Mouse (Mus musculus) frontal cortex, postnatal 14 days (tissue): Measurements from ENCODE around the gene Slc24a5.
"Not testable (repeated sequence)": the region's sequence is repeated elsewhere in the genome, so short reads cannot be mapped to it uniquely, and the experiment has no call there.

Source experiments
- DNase-seq, 2 experiments: peaks; one replicate each; pipeline ENCODE4 v3.0.0; 2022; ENCODE audit warnings: low spot score in 2 of 2

The Slc24a5 gene

DNA sequence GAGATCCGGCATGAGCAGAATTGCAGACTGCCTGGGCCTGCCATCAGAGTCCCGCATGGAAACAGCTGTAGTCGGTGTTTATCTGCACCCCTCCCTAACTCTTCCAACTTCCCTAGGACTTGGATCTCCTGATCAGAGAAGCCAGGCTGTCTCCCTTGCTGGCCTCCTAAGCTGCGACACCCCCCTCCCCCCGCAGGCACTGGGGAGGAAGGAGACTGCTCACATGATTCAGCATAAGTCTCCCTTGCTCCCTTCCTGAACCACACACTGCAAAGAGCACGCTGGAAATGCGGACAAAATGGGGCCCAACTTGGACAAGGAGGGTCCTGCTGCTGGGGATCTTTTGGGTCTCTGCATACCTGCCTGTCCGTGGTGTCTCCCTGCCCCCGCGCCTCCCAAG lies at the start of gene Slc24a5:
Gene Slc24a5, plus strand, starts transcription at position 231 of the 400 bp plus-strand sequence.
- no peak for DNase-seq

DNA sequence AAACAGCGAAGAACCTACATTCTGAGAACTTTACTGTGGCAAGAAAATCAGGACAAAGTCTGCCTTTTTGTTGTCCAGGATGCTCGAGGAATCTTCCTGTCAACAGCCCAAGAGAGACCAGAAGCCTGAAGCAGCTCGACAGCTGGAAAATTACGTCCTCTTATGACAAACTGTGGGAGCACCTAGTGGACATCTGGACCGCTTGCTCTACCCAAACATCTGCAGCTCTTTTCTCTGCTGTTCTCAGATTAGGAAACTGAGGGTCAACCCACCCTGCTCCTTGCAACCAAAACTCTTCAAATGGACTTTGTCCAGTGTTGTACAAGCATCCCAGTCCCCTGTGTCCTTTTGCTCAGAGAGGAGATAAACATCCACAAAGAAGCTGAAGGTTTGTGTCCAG lies 43.5 kb upstream of the Slc24a5 start:
- no peak for DNase-seq

DNA sequence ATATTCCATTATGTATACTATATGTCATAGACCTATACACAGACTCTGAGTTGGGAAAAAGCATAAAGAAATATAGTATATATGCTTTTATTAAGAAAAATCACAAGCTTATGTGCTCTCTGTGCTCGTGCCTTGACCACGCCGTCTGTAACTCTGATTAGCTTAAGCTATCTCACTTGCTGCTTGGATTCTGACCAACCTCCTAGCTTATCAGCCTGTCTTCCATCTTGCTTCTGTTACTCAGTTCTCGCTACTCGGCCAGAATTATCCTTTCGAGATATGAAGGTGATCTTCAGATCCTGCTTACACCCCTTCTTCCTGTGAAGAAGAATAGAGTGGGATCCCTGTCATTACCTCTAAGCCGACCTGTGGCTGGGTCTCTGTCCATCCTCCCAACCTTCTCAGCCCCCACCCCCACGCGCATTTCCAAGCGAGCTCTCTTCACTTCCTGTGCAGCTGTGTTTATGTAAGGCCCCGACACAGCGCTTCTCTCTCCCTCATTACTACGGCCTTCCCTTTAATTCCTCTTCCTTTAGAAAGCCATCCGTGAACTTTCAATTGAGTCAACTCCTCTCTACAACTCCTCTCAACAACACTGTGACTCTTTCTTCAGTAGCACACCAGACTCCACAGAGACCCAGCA lies 41.4 kb upstream of the Slc24a5 start:
- DNase-seq: no peak

DNA sequence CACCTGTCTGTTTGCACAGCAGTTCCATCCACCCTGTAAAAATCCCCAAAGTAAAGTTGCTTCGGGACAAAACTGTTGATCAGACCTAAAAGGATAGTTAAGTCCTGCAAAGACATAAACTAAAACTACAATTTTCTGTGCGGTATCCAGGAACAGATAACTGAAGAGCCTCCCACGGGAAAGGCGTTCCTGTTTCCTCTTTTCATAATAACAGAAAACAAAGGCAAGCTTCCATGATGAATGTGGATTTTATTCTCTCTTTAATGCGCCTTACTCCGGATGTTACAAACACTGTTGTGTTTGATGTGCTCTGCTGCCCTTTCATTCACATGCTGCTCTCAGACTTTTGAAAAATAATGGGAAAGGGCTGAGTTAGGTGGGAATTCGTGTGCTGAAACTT lies 37.3 kb upstream of the Slc24a5 start:
- DNase-seq: no peak

DNA sequence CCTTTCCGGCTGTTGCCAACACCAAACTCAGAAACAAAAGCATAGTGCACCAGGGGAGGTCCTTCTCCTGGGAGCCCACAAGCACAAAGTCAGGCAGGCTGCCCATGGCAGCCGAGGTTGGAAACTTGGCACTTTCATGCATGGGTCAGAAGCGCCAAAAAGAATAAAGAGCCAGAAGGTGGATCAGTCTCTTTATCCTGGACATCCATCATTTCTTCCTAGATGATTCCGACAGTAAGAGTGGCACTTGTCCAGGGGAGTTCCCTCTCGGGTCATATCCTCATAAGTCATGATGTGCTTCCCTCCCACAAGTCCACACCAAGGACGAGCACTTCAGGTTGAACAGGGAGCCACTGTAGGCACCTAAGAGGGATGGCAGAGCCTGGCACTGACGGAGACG lies 36.8 kb upstream of the Slc24a5 start:
- DNase-seq: no peak

DNA sequence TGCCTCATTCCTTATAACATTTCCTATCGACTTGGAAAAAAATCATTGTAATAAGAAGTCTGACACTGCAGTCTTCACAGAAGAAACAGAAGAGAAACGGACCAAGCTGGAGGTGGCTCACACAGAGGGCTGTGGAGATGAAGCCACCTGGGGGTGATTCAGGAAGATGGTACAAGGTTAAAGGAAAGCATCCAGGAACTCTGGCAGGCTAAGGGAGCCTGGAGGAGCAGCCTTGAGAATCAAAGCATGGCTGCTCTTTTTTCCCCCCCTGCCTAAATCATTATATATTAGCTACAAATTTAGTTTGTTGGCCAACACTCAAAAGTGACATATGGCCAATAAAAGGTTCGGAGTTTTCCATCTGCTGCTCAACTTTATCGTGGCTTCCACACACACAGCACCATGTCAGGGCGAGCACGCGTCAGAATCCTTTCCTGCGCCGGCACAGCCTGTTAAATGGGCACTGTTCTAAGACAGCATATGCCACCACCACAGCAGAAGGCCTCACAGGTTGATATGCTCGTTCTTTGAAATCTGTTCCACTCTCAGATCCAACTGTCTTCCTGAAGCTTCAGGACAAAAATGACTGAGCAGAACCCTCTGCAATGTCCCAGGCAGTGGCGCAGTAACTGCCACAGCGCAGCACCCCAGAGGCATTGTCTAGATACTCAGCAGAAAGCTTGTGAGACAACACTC lies 36.2 kb upstream of the Slc24a5 start:
- DNase-seq: no peak

DNA sequence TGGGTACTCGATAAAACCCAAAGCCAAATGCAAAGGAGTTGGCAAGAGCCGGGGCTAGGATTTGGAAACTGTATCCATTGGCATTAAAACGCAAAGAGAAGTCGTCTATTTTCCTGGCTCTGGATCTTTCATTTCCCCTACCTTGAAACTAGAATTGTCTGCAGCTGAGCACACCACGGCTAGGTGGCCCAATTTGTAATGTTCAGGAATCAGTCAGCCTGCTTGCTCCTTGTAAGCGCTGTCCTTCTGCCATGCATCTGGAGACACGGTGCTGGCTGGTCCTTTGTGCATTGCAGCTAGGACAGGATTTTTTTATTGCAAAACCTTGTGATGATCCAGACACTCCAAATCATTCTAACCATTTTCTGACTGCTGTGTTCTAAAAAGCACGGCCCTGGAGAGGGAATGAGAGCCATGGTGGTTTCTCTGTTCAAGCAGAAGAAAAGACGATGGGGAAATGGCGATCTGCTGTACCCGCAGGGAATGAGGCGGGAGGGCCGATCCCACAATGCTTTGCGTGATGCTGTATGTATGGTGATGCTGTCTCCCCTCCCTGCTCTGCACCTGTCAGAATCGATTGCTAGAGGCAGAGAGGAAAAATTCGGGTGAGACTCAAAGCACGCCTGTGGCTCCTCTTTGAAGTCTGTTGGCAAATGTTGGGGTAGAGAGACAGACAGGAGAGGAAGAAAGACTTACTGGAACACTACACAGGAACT lies 35.5 kb upstream of the Slc24a5 start:
- DNase-seq: no peak

DNA sequence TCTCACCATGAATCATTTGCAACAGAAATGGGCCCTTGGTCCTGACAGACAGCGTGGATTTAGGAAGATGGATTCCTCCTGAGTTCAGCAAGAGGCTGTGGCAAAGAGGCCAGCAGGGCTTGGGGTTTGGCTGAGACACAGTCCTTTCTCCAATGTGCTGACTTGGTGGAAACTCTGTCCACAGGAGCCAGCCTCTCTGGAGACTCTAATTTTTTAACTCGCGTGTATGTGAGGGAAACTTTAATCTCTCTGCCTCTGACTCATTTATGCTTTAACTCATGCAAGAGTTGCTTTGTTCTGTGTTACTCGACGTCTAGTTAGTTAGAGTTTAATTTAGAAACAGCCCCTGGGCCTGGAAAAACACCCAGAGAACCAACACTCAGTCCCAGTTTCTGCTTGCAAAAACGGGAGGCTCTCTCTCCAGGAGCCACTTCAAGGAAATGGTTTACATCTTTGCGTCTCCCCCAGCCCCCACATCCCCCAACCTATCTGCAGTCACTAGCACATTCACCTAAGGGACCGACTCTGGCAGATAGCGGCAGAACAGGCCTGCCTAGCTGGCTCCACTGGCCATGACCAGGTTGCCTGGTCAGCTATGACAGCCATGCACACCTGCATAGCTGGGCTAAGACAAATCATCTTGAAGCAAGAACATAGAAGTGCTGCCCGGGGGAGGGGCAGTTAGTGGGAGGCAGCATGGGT lies 34.7 kb upstream of the Slc24a5 start:
- DNase-seq: no peak

DNA sequence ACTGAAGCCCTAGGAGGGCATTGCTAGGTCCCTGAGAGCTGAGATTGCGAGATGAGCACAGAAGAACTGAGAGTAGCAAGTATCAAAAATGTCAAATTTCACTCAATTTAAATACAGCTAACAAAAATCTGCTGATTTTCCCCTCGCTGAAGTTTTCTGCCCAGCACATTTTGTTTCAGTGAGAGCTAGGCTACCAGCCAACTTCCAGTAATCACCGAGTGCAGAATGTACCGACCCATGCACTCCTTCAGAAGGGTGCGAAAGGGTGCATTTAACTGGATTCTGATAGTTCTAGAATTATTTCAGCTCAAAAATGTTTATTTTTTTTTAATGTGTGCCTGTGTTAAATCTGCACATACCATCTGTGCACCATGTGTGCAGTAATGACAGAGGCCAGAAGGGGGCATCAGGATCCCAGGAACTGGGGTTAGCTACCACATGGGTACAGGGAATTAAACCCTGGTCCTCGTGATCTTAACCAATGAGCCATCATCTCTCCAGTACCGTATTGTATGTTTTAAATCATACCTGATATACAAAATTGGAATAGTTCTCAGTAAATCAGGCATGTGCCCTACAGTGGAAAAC lies 12.5 kb upstream of the Slc24a5 start:
- DNase-seq: no peak

DNA sequence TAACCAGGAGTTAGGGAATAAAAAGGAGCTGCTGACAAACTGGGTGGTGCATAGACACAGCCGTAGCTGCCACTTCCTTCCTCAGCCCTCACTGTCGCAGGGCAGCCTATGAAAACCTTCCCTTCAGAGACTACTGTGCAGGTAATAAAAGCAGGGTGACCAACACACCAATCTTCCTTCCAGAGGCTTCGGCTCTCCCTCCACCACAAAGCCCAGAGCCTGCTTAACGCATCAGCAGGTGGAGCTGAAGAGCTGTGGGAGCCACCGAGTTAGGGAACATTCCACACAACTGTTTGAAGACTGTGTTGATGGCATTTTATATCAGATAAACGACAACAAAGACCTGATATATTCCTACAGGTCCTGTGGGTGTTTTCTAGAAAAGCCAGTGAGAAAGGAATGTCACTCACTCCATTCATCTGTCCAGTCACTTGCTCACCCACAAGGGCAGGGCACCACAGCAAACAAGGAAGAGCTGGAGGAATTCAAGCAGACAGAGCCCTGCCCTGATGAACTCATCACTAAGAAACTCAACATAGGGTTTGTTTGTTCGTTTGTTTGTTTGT lies 10.6 kb upstream of the Slc24a5 start:
- peak in 1 of 2 experiments; percentile 33 for DNase-seq

DNA sequence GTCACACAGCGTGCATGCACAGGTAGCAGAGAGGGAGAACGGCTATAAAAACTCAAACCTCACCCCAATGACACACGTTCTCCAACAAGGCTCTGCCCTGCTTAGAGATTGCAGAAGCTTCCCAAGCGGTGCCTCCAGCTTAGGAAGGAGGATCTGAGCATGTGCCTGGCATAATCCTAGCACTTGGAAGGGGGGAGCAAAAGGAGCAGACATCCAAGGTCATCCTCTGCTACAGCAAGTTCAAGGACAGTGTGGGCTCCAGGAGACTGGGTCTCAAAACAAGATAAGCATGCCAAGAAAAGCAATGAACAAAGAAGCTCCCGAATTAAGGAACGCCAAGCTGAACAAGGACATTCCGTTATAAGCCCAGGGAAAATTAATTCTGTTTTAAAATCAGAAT lies 6.5 kb upstream of the Slc24a5 start:
- no peak for DNase-seq

DNA sequence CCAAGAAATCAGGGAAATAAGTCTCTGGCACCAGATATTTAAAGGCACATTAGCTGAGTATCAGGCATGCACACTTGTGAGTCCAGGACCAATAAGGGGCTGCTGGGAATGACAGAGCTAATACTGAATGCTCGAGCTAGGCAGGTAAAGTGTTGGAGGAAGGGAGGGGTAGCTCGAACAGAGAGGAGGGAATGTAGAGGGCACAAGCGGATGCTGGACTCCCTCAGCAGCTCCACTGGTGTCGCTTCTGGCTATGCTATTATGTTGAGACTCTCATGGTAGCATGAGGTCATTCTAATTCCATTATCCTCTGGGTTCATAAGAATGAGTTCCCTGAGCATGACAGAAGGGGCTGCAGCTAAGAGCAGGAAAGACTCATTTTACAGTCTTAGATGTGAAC lies 5.0 kb upstream of the Slc24a5 start:
- DNase-seq: no peak

DNA sequence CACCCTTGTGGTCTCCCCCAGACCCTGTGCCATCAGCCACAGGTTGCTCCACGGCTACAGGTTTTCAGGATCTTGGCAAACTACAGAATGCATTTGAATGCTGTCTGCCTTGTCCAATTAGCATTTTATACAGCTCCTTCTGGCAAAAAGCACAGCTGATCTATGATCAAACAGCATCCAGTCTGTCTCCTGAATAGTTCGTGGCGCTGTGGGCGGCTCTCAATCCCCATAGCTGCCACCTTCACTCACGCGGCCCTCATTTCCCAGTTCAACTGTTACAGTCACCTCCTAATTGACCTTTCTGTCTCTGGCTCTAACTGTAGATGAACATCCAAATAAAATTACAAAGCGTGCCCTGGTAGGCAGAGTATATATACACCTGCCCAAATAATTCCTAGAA lies 551 bp upstream of the Slc24a5 start:
- DNase-seq: no peak

DNA sequence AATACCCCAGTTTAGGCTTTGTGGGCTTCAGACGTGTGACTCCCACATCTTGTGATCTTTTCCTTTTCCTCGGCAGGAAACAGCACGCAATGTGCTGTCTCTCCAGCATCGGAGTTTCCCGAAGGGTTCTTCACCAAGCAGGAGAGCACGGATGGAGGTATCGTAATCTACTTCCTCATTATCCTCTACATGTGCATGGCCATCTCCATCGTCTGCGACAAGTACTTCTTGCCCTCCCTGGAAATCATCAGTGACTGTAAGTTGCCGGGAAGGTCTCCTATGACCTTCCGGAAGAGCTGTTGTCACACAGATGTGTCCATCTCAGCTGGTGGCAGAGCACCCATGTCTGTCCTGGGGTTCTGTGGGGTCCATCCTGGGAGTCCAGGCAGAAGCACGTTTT lies 772 bp downstream of the Slc24a5 start:
- DNase-seq: no peak

DNA sequence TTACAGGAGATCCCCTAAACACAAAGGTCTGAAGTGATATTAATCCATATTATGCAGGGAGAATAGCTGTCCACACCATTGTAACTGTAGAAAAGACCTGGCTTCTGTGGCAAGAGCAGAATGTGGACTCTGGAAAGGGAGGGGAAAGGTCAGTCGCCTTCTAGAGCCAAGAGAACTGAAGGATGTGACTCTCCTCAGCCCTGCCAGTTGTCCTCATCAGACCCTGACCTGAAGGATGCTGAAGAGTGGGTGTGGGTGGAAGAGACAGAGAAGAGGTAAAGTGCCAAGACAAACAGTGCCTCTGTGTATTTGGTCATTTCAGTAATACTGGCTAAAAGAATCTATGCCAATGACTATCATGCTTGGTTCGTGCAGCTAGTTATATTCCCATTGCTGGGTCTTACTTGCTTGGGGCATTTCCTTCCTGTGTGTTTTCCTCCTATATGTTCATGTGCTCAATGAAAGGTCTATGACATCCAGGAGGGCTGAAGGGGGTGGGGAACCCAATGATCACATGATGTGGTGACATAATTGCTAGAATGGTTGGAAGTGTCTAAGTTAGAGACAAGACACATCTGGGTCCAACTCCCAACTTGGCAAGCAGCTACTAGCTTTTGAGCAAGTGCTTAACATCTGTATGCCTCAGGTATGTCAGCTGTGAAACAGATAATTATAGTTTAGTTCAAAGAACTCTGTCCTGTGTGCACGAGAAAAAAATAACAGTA lies 5.3 kb downstream of the Slc24a5 start:
- no peak for DNase-seq

DNA sequence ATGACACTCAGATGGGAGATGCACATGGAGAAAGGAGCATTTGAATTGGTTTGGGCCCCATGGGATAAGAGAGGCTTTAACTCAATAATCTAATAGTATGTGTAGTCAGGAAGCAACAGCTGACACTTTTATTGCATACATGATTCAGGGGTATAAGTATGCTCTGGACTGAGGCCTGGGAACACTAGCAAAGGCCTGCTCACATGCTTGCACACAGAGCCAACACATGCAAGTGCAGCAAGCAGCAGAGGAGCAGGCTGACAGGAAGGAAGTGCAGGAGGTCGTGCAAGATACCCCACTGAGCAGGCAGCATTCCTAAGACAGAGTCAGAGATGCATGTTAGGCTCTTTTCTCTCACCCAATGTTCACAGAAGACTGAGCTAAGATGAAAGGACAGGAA lies 16.0 kb downstream of the Slc24a5 start:
- no peak for DNase-seq

DNA sequence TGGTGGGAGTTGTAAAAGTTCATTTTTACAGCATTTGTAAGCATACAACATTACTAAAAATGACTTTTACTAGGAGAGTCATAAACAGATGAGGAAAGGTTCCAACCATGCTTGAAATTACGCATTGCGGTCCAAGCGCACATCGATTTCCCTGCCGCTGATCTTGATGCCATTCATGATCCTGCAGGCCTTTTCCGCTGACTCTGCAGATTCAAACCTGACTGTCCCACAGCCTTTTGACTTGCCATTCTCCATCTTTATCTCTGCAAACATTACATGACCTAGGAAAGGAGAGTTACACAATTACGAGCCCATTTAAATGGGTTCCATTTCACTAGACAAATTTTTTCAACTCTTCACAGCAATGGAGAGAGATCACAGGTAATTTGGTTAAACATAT lies 20.8 kb downstream of the Slc24a5 start:
- DNase-seq: no peak

DNA sequence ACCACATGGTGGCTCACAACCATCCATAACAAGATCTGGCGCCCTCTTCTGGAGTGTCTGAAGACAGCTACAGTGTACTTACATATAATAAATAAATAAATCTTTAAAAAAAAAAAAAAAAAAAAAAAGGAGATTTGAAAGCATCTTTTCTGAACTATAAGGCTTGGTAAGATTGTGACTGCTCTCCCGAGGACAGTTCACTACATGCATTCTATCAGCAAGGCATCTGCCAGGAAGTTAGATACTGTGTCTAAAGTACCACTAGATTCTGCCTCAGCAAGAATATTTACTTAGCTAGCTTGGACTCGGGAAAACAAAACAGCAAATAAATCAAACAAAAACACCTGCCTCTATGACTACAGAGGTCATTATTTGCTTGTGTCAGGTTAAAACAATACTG lies 24.2 kb downstream of the Slc24a5 start:
- not testable (repeated sequence) for DNase-seq

DNA sequence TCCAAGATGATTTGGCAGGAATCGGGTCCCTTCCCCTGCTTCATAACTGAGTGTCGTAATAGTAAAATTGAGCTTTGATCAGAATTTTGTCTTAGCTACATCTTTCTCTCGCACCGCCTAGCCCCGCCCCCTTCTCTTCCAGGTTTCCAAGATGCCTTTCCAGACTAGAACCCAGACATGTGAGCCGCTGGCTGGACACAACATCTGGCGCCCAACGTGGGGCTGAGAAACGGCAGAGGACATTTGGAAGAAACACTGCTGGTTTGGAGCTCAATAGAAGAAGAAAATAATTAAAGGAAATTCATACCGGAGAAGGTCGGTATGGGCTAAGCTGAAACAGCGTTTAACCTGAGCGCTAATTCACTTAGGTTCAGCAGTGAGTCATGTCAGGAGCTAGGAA lies 36.6 kb downstream of the Slc24a5 start:
- DNase-seq: not testable (repeated sequence)

DNA sequence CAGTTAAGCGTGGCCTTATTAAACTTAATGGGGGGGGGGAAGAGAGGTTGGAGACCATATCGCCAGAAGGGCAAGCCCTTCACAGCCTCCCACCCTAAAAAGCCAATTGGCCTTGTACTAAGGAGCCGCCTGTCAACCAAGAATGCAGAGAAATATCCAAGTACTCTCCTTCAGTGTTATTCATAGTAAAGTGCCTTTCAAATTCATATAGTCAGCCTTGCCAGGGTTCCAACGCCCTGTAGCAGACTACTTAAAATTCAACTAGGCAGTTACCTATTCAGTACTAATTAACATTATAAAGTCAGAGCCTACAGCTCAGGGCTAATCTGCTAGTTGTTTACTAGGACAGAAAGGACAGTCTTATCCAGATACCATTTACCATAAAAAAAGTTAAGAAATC lies 38.6 kb downstream of the Slc24a5 start:
- DNase-seq: not testable (repeated sequence)
